Mouse (Mus musculus) neural tube, embryonic 11.5 days (tissue): ENCODE results near the gene Zscan4b. TPM values are rescaled to one million over a fixed set of nuclear protein-coding genes. Genes with fewer than 3 reads are reported as not detected.
"Not testable (repeated sequence)": the region's sequence is repeated elsewhere in the genome, so short reads cannot be mapped to it uniquely, and the experiment has no call there.

ENCODE experiments used
- ATAC-seq: fragments of 200-750 bp; cut with Nextera tagmentation; 2 replicates; pipeline ENCODE4 v1.8.0; 2017; ENCODE audit warnings: moderate number of reproducible peaks, mild to moderate bottlenecking, moderate TSS enrichment, moderate library complexity; ENCODE audit not compliant: insufficient read depth, low FRiP score, low TSS enrichment
- DNase-seq: peaks from one replicate; pipeline ENCODE4 v3.0.0-alpha.2; 2015; ENCODE audit warnings: low spot score
- H3K27ac ChIP-seq: fragments of 300-500 bp; sonication (generic); 2 replicates; pipeline ENCODE4 v1.5.1; 2014; ENCODE audit warnings: low read depth, mild to moderate bottlenecking, low read length
- H3K27me3 ChIP-seq: fragments of 300-500 bp; sonication (generic); 2 replicates; pipeline ENCODE4 v1.6.1; 2014; ENCODE audit warnings: mild to moderate bottlenecking, low read length, mixed read lengths; ENCODE audit not compliant: control insufficient read depth, insufficient read depth
- H3K36me3 ChIP-seq: fragments of 300-500 bp; sonication (generic); 2 replicates; pipeline ENCODE4 v1.6.1; 2014; ENCODE audit warnings: mild to moderate bottlenecking, low read length, moderate library complexity, mixed read lengths; ENCODE audit not compliant: control insufficient read depth, insufficient read depth
- H3K4me1 ChIP-seq: fragments of 300-500 bp; sonication (generic); 2 replicates; pipeline ENCODE4 v1.6.1; 2014; ENCODE audit warnings: low read length, mixed read lengths; ENCODE audit not compliant: control insufficient read depth, insufficient read depth
- H3K4me2 ChIP-seq: fragments of 300-500 bp; sonication (generic); 2 replicates; pipeline ENCODE4 v1.6.1; 2014; ENCODE audit warnings: low read depth, mild to moderate bottlenecking, moderate library complexity
- H3K4me3 ChIP-seq: fragments of 300-500 bp; sonication (generic); 2 replicates; pipeline ENCODE4 v1.5.1; 2014; ENCODE audit warnings: low read depth, low read length
- H3K9ac ChIP-seq: fragments of 300-500 bp; sonication (generic); 2 replicates; pipeline ENCODE4 v1.6.1; 2014; ENCODE audit warnings: mild to moderate bottlenecking, low read length
- H3K9me3 ChIP-seq: fragments of 300-500 bp; sonication (generic); 2 replicates; pipeline ENCODE4 v1.6.1; 2016; ENCODE audit warnings: low read length; ENCODE audit not compliant: control insufficient read depth
- WGBS: fragments of 180-500 bp; shearing (Covaris S2); extraction: QIAGEN DNeasy Blood & Tissue Kit; methylation state at CpG from one replicate; pipeline ENCODE4 v1.1.7; 2014; 5-methylcytosine and 5-hydroxymethylcytosine counted together
- polyA plus RNA-seq: library from polyadenylated mRNA; unstranded; fragments of >200 nt; fragmentation: Nextera tagmentation; extraction: Ambion mirVana; gene quantifications from 2 replicates; pipeline ENCODE4 v1.2.1, GENCODE M21; 2014

Gene Zscan4b
- not detected in 2 replicates for polyA plus RNA-seq

GRCm38 (mm10) chr7:10904950-10905349 is at the start of gene Zscan4b:
Gene Zscan4b, minus strand, starts transcription at chr7:10905050.
- not testable (repeated sequence) for H3K4me3 ChIP-seq, H3K27me3 ChIP-seq, H3K9me3 ChIP-seq, H3K36me3 ChIP-seq, H3K4me2 ChIP-seq, H3K27ac ChIP-seq, DNase-seq, ATAC-seq, H3K4me1 ChIP-seq, H3K9ac ChIP-seq
- WGBS, result 79% methylated on average over 1 of the region's 1 CpGs

Other genes starting within 250 kb of the Zscan4b start
- gene Nlrp4b, start 217.3 kb downstream of the Zscan4b start, polyA plus RNA-seq, result not detected in 2 replicates
- gene Vmn1r71, start 150.7 kb downstream of the Zscan4b start, polyA plus RNA-seq, result not detected in 2 replicates
- not detected in 2 replicates for gene Zscan4c, start 100.7 kb upstream of the Zscan4b start, polyA plus RNA-seq
- not detected in 2 replicates for gene Zscan4-ps1, start 164.6 kb upstream of the Zscan4b start, polyA plus RNA-seq